Mouse (Mus musculus): ENCODE results near the gene Myh8.

GRCm38 (mm10) chr11:67236799-67237198 lies 40.1 kb upstream of the Myh8 start:
- TF ChIP-seq USF1 (IDR thresholded peaks at IDR 0.05; ENCODE audit: low read depth) (no peak), POLR2A (IDR thresholded peaks at IDR 0.05; ENCODE audit: insufficient read length, low read depth) (no peak), E2F4 (IDR thresholded peaks at IDR 0.05; ENCODE audit: insufficient read depth) (no peak), MYOD1 (IDR thresholded peaks at IDR 0.05; ENCODE audit: control insufficient read depth in 1 of 3, insufficient read length in 2 of 3, low read depth in 2 of 3) (peak in 1 of 3 experiments; percentile 60), MAX (IDR thresholded peaks at IDR 0.05; ENCODE audit: low read depth) (no peak), CEBPB (IDR thresholded peaks at IDR 0.05; ENCODE audit: insufficient read depth, poor library complexity, severe bottlenecking) (no peak), TCF12 (IDR thresholded peaks at IDR 0.05; ENCODE audit: insufficient read depth, poor library complexity, severe bottlenecking) (no peak), POLR2AphosphoS2 (IDR thresholded peaks at IDR 0.05; ENCODE audit: insufficient read length, low read depth) (no peak), MYOG (IDR thresholded peaks at IDR 0.05; ENCODE audit: control insufficient read depth in 1 of 3, insufficient read depth in 1 of 3, insufficient read length in 2 of 3, low read depth in 2 of 3) (no peak), SRF (IDR thresholded peaks at IDR 0.05; ENCODE audit: control insufficient read depth, insufficient read length, low read depth) (no peak), REST (IDR thresholded peaks at IDR 0.05; ENCODE audit: insufficient read depth, insufficient read length) (no peak), TCF3 (IDR thresholded peaks at IDR 0.05; ENCODE audit: insufficient read length, low read depth) (no peak)

All from myocyte (in vitro differentiated cells).